Mouse (Mus musculus): ENCODE results near the gene Bad. TPM values are rescaled to one million over a fixed set of nuclear protein-coding genes. Genes with fewer than 3 reads are reported as not detected.

Bad gene
- polyA plus RNA-seq, 1 experiment from 2014 or later = 70.1 TPM

DNA sequence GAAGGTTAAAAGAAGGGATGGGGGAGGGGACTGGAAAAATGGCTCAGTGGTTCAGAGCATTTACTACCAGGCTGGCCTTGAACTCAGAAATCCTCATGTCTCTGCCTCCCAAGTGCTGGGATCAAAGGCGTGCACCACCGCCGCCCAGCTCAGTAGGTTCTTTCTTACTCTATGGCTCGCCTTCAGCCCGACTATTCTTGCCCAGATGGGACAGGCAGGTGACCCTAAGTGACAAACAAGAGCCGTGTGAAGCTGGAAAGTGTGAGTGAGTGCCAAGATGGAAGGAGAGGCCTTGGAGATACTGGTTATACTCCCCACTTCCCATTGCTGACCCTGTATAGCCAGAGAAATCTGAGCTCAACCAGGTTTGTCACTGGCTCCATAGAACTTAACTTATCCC, 2.0 kb downstream of the Bad start:
- H3K4me1 ChIP-seq (replicated peaks; ENCODE audit: control insufficient read depth, insufficient read depth, low read length) = no peaks in the 10 kb centered on the region
- no peaks in the 10 kb centered on the region for H3K9me3 ChIP-seq (ENCODE audit: control insufficient read depth)
- TF ChIP-seq CTCF (IDR thresholded peaks at IDR 0.05; ENCODE audit: low read depth) = no peak
- H3K27me3 ChIP-seq (replicated peaks; ENCODE audit: control insufficient read depth, insufficient read depth, low read length) = no peaks in the 10 kb centered on the region
- 90% methylated on average over 6 of the region's 6 CpGs for WGBS
- H3K4me3 ChIP-seq (ENCODE audit: low read depth, low read length) = no peak overlapping the region
- no peak overlapping the region for H3K4me2 ChIP-seq (replicated peaks; ENCODE audit: low read depth)
- ATAC-seq = no peak
- H3K36me3 ChIP-seq (ENCODE audit: control insufficient read depth, insufficient read depth) = peaks cover 3% of the 10 kb centered on the region; the same call in 1 of the 2 replicates
- no peak overlapping the region for H3K9ac ChIP-seq (ENCODE audit: low read depth, low read length)
- H3K27ac ChIP-seq (ENCODE audit: low read depth, low read length) = no peak overlapping the region

DNA sequence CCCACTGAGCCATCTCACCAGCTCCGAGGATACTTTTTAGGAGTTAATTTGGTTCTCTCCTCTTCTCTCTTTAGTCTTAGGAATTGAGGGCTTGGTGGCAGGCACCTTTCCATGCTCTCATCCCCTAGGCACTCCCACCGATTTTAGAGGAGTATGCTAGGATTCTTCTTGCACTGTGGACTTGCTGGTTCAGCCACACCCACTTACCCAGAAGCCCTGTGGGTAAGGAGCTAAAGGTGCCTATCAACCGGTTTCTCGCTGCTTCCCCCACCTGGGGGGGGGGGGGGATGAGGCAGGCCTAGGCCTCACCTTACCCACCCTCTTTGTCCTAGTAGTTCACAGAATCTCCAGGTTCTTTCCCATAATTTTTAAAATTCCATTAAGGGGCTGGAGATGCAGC, 6.1 kb downstream of the Bad start:
- no peak overlapping the region for H3K27ac ChIP-seq (ENCODE audit: low read depth, low read length)
- TF ChIP-seq CTCF (IDR thresholded peaks at IDR 0.05; ENCODE audit: low read depth) = no peak
- no peak for ATAC-seq
- H3K4me3 ChIP-seq (ENCODE audit: low read depth, low read length) = no peak overlapping the region
- 45% methylated on average over 4 of the region's 4 CpGs for WGBS
- H3K9ac ChIP-seq (ENCODE audit: low read depth, low read length) = no peak overlapping the region
- H3K4me1 ChIP-seq (replicated peaks; ENCODE audit: control insufficient read depth, insufficient read depth, low read length) = peaks cover under 1% of the 10 kb centered on the region; the same call in 1 of the 2 replicates
- H3K9me3 ChIP-seq (ENCODE audit: control insufficient read depth) = no peaks in the 10 kb centered on the region
- 0 out of 2 replicates have a peak, but pooled peaks cover 3% of the 10 kb centered on the region for H3K36me3 ChIP-seq (ENCODE audit: control insufficient read depth, insufficient read depth)
- H3K4me2 ChIP-seq (replicated peaks; ENCODE audit: low read depth) = no peak overlapping the region
- no peaks in the 10 kb centered on the region for H3K27me3 ChIP-seq (replicated peaks; ENCODE audit: control insufficient read depth, insufficient read depth, low read length)

DNA sequence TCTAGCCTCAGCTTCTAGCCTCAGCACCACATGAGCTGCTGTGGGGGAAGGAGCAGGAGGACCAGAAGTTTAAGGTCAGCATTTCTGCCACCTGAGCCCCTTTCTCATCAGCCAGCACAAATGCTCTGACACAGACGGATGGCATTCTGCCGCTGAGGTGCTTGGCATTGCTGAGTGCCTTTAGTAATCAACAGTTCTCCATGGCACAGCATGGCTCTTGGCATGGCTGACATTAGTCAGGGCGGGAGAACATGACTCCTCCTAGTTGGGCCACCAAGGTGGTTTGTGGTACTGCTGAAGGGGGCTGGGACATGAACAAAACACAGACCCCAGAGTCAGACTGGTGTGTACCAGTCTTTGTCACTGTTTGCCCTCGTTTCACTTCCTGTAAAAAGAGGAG, 6.5 kb downstream of the Bad start:
- Histone ChIP-seq H3K9me3 (ENCODE audit: control insufficient read depth) (no peaks in the 10 kb centered on the region), H3K36me3 (ENCODE audit: control insufficient read depth, insufficient read depth) (peaks cover 7% of the 10 kb centered on the region), H3K9ac (ENCODE audit: low read depth, low read length) (no peak overlapping the region), H3K27me3 (replicated peaks; ENCODE audit: control insufficient read depth, insufficient read depth, low read length) (no peaks in the 10 kb centered on the region), H3K27ac (ENCODE audit: low read depth, low read length) (no peak overlapping the region), H3K4me3 (ENCODE audit: low read depth, low read length) (no peak overlapping the region), H3K4me1 (replicated peaks; ENCODE audit: control insufficient read depth, insufficient read depth, low read length) (peaks cover 5% of the 10 kb centered on the region; the same call in 1 of the 2 replicates), H3K4me2 (replicated peaks; ENCODE audit: low read depth) (no peak overlapping the region)
- no peak for TF ChIP-seq CTCF (IDR thresholded peaks at IDR 0.05; ENCODE audit: low read depth)
- WGBS = 78% methylated on average over 4 of the region's 4 CpGs
- ATAC-seq = no peak

DNA sequence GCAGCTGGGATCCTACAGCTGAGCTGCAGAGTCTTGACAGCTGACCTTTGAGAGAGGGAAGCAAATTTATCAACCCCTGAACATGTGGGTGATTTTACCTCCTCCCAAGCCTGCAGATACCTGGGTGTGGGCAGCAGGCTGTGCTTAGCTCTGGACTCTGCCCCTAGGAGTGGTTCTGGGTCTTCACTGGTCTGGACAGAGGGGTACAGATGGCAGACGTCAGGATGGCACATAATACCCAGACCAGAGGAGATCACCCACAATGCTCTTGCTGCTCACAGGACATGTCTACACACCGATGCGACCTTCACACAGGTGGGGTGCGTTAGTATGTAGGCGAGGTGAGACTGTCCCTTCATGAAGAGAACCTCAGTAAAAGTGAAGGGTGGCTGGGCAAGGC, 7.9 kb downstream of the Bad start:
- 57% methylated on average over 5 of the region's 5 CpGs for WGBS
- H3K36me3 ChIP-seq (ENCODE audit: control insufficient read depth, insufficient read depth) = peaks cover 21% of the 10 kb centered on the region
- H3K27ac ChIP-seq (ENCODE audit: low read depth, low read length) = 0 out of 2 replicates have a peak overlapping the region, but pooled peaks have one; percentile 11
- H3K4me1 ChIP-seq (replicated peaks; ENCODE audit: control insufficient read depth, insufficient read depth, low read length) = peaks cover 6% of the 10 kb centered on the region; the same call in 1 of the 2 replicates
- no peak for TF ChIP-seq CTCF (IDR thresholded peaks at IDR 0.05; ENCODE audit: low read depth)
- ATAC-seq = peak; percentile 20; the same call in 1 of the 2 replicates
- no peak overlapping the region for H3K9ac ChIP-seq (ENCODE audit: low read depth, low read length)
- H3K9me3 ChIP-seq (ENCODE audit: control insufficient read depth) = no peaks in the 10 kb centered on the region
- no peak overlapping the region for H3K4me3 ChIP-seq (ENCODE audit: low read depth, low read length)
- peak overlapping the region; percentile 27; the same call in 1 of the 2 replicates for H3K4me2 ChIP-seq (replicated peaks; ENCODE audit: low read depth)
- no peaks in the 10 kb centered on the region for H3K27me3 ChIP-seq (replicated peaks; ENCODE audit: control insufficient read depth, insufficient read depth, low read length)

GRCm38 (mm10) chr19:6949951-6950350, 8.3 kb downstream of the Bad start:
- Histone ChIP-seq H3K27ac (ENCODE audit: low read depth, low read length) (0 out of 2 replicates have a peak overlapping the region, but pooled peaks have one; percentile 11), H3K9ac (ENCODE audit: low read depth, low read length) (0 out of 2 replicates have a peak overlapping the region, but pooled peaks have one; percentile 63), H3K36me3 (ENCODE audit: control insufficient read depth, insufficient read depth) (peaks cover 22% of the 10 kb centered on the region), H3K4me3 (ENCODE audit: low read depth, low read length) (no peak overlapping the region; the same call in 1 of the 2 replicates), H3K27me3 (replicated peaks; ENCODE audit: control insufficient read depth, insufficient read depth, low read length) (no peaks in the 10 kb centered on the region), H3K4me1 (replicated peaks; ENCODE audit: control insufficient read depth, insufficient read depth, low read length) (peaks cover 6% of the 10 kb centered on the region; the same call in 1 of the 2 replicates), H3K9me3 (ENCODE audit: control insufficient read depth) (no peaks in the 10 kb centered on the region), H3K4me2 (replicated peaks; ENCODE audit: low read depth) (peak overlapping the region; percentile 77)
- TF ChIP-seq CTCF (IDR thresholded peaks at IDR 0.05; ENCODE audit: low read depth) = no peak
- 41% methylated on average over 5 of the region's 5 CpGs for WGBS
- ATAC-seq = no peak

DNA sequence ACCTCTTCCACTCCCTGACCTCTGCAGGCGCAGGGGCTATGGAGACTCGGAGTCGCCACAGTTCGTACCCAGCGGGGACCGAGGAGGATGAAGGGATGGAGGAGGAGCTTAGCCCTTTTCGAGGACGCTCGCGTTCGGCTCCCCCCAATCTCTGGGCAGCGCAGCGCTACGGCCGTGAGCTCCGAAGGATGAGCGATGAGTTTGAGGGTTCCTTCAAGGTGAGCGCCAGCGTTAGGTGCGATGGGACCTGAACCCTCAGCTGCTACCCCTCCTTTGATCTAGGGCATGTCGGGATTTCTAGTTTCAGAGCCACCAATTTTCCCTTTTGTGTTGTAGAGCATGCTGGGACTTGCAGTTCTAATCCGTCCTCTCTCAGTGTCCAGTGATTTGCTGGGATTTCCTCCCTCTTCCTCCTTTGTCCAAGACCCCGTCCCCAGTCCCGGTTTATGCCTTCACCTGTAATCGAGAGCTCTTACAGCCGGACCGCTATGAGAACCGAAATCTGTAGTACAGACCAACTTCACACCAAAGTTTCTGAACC, 9.0 kb downstream of the Bad start:
- TF ChIP-seq CTCF (IDR thresholded peaks at IDR 0.05; ENCODE audit: low read depth) = no peak
- Histone ChIP-seq H3K27me3 (replicated peaks; ENCODE audit: control insufficient read depth, insufficient read depth, low read length) (no peaks in the 10 kb centered on the region), H3K4me2 (replicated peaks; ENCODE audit: low read depth) (peak overlapping the region; percentile 77), H3K27ac (ENCODE audit: low read depth, low read length) (peak overlapping the region; percentile 92), H3K9me3 (ENCODE audit: control insufficient read depth) (no peaks in the 10 kb centered on the region), H3K9ac (ENCODE audit: low read depth, low read length) (peak overlapping the region; percentile 63), H3K4me1 (replicated peaks; ENCODE audit: control insufficient read depth, insufficient read depth, low read length) (peaks cover 6% of the 10 kb centered on the region; the same call in 1 of the 2 replicates), H3K4me3 (ENCODE audit: low read depth, low read length) (peak overlapping the region; percentile 56), H3K36me3 (ENCODE audit: control insufficient read depth, insufficient read depth) (peaks cover 29% of the 10 kb centered on the region)
- under 1% methylated on average over 28 of the region's 28 CpGs for WGBS
- ATAC-seq = peak; percentile 2; the same call in 1 of the 2 replicates

Measured in intestine, postnatal 0 days (tissue).